Mouse (Mus musculus) G1E (cell line): ENCODE results near the gene Pam16. TPM values are rescaled to one million over a fixed set of nuclear protein-coding genes. Genes with fewer than 3 reads are reported as not detected.
A peak's percentile ranks its signal among the peaks of the same experiment; 100 is the strongest.

Source experiments
- ATAC-seq: 2 replicates; pipeline ENCODE4 v1.8.0; 2016; ENCODE audit warnings: mild to moderate bottlenecking; ENCODE audit not compliant: insufficient number of reproducible peaks, poor library complexity, low FRiP score, severe bottlenecking; ENCODE audit errors: extremely low read depth
- DNase-seq: peaks from one replicate; pipeline ENCODE4 v3.0.0; 2012; ENCODE audit warnings: low spot score
- H3K27me3 ChIP-seq: 2 replicates; pipeline ENCODE4 v1.6.1; 2012; ENCODE audit warnings: mild to moderate bottlenecking, low read length, inconsistent platforms; ENCODE audit not compliant: insufficient read depth
- H3K36me3 ChIP-seq: replicated peaks from 2 replicates; pipeline ENCODE3; 2012; ENCODE audit warnings: mild to moderate bottlenecking, inconsistent platforms
- H3K4me1 ChIP-seq: 2 replicates; pipeline ENCODE4 v1.6.1; 2012; ENCODE audit warnings: low read depth, low read length, inconsistent platforms, mixed read lengths; ENCODE audit not compliant: insufficient read depth
- H3K4me3 ChIP-seq: 2 replicates; pipeline ENCODE4 v1.5.1; 2012; ENCODE audit warnings: low read depth, mild to moderate bottlenecking, inconsistent platforms, low read length, moderate library complexity, mixed read lengths
- H3K9me3 ChIP-seq: replicated peaks from 2 replicates; pipeline ENCODE4 v1.6.1; 2012; ENCODE audit warnings: inconsistent platforms
- CTCF ChIP-seq: IDR thresholded peaks from 2 replicates; pipeline ENCODE4 v1.5.1; 2012; ENCODE audit warnings: low read depth, low read length, inconsistent platforms, mixed read lengths
- POLR2AphosphoS5 ChIP-seq: IDR thresholded peaks from 2 replicates; pipeline ENCODE4 v1.6.1; 2012; ENCODE audit warnings: low read depth, low read length, inconsistent platforms; ENCODE audit not compliant: insufficient replicate concordance
- polyA plus RNA-seq: library from polyadenylated mRNA; stranded (reverse); fragments of >175 nt; gene quantifications from 2 replicates; pipeline ENCODE4 v1.2.3, GENCODE M21; 2012
- total RNA-seq, 2 experiments: library from RNA; stranded (forward) in 1 of 2; stranded (reverse) in 1 of 2; fragments of 200-1000 nt in 1 of 2; fragments of >200 nt in 1 of 2; fragmentation: Nextera tagmentation in 1 of 2; gene quantifications; 2 replicates each; pipeline ENCODE4 v1.2.3; 2014 to 2017

Gene Pam16
- total and polyA plus RNA-seq, 3 experiments = 35.3 to 65.3 (median 41.7) TPM

GRCm38 (mm10) chr16:4567912-4568311 lies 56.9 kb downstream of the Pam16 start:
- TF ChIP-seq POLR2AphosphoS5 (no peak), CTCF (peak; percentile 69)
- Histone ChIP-seq H3K4me1 (peaks cover 18% of the 10 kb centered on the region), H3K27me3 (peaks cover 48% of the 10 kb centered on the region), H3K36me3 (no peaks in the 10 kb centered on the region), H3K4me3 (no peak overlapping the region), H3K9me3 (no peaks in the 10 kb centered on the region)
- ATAC-seq (no peak), DNase-seq (peak; percentile 49)

Other genes with a start within 250 kb of the Pam16 start
- gene Adcy9, start 204.5 kb downstream of the Pam16 start, total RNA-seq (2014; fragmentation: Nextera tagmentation) = 0.73 and 0.83 TPM in 2 replicates
- 2.1 and 2.3 TPM in 2 replicates for gene Adcy9, start 204.5 kb downstream of the Pam16 start, total RNA-seq (2017)
- 0.41 and 0.47 TPM in 2 replicates for gene Adcy9, start 204.5 kb downstream of the Pam16 start, polyA plus RNA-seq
- gene Srl, start 83.2 kb downstream of the Pam16 start, total RNA-seq (2014; fragmentation: Nextera tagmentation) = 5.9 and 8.6 TPM in 2 replicates
- 5.3 and 8.5 TPM in 2 replicates for gene Srl, start 83.2 kb downstream of the Pam16 start, total RNA-seq (2017)
- gene Srl, start 83.2 kb downstream of the Pam16 start, polyA plus RNA-seq = 2.3 and 3.5 TPM in 2 replicates
- gene Tfap4, start 65.1 kb downstream of the Pam16 start, total RNA-seq (2014; fragmentation: Nextera tagmentation) = 46.3 and 69.0 TPM in 2 replicates
- 23.2 and 26.0 TPM in 2 replicates for gene Tfap4, start 65.1 kb downstream of the Pam16 start, total RNA-seq (2017)
- 81.1 and 87.0 TPM in 2 replicates for gene Tfap4, start 65.1 kb downstream of the Pam16 start, polyA plus RNA-seq
- 2.6 and 2.8 TPM in 2 replicates for gene Glis2, start 30.3 kb downstream of the Pam16 start, total RNA-seq (2014; fragmentation: Nextera tagmentation)
- gene Glis2, start 30.3 kb downstream of the Pam16 start, total RNA-seq (2017) = 1.0 and 1.2 TPM in 2 replicates
- gene Glis2, start 30.3 kb downstream of the Pam16 start, polyA plus RNA-seq = 2.6 and 3.0 TPM in 2 replicates
- 0.30 TPM in 1 of 2 replicates, not detected in the other for gene Vasn, start 15.0 kb upstream of the Pam16 start, total RNA-seq (2014; fragmentation: Nextera tagmentation)
- gene Vasn, start 15.0 kb upstream of the Pam16 start, total RNA-seq (2017) = 0.05 and 0.12 TPM in 2 replicates
- gene Vasn, start 15.0 kb upstream of the Pam16 start, polyA plus RNA-seq = 0.03 and 0.04 TPM in 2 replicates
- gene Dnaja3, start 15.0 kb upstream of the Pam16 start, total RNA-seq (2014; fragmentation: Nextera tagmentation) = 53.1 and 56.1 TPM in 2 replicates
- 63.5 and 73.2 TPM in 2 replicates for gene Dnaja3, start 15.0 kb upstream of the Pam16 start, total RNA-seq (2017)
- gene Dnaja3, start 15.0 kb upstream of the Pam16 start, polyA plus RNA-seq = 23.9 and 33.1 TPM in 2 replicates
- 74.9 and 94.3 TPM in 2 replicates for gene Coro7, start 54.8 kb upstream of the Pam16 start, total RNA-seq (2014; fragmentation: Nextera tagmentation)
- gene Coro7, start 54.8 kb upstream of the Pam16 start, total RNA-seq (2017) = 33.0 and 34.8 TPM in 2 replicates
- 159 and 205 TPM in 2 replicates for gene Coro7, start 54.8 kb upstream of the Pam16 start, polyA plus RNA-seq
- 32.9 and 33.3 TPM in 2 replicates for gene Nmral1, start 94.4 kb upstream of the Pam16 start, total RNA-seq (2014; fragmentation: Nextera tagmentation)
- 33.8 and 34.8 TPM in 2 replicates for gene Nmral1, start 94.4 kb upstream of the Pam16 start, total RNA-seq (2017)
- gene Nmral1, start 94.4 kb upstream of the Pam16 start, polyA plus RNA-seq = 7.3 and 13.0 TPM in 2 replicates
- 43.0 and 60.0 TPM in 2 replicates for gene Hmox2, start 101.4 kb upstream of the Pam16 start, total RNA-seq (2014; fragmentation: Nextera tagmentation)
- 31.0 and 37.2 TPM in 2 replicates for gene Hmox2, start 101.4 kb upstream of the Pam16 start, total RNA-seq (2017)
- 1.9 and 2.3 TPM in 2 replicates for gene Hmox2, start 101.4 kb upstream of the Pam16 start, polyA plus RNA-seq
- gene Cdip1, start 165.3 kb upstream of the Pam16 start, total RNA-seq (2014; fragmentation: Nextera tagmentation) = 12.6 and 16.2 TPM in 2 replicates
- gene Cdip1, start 165.3 kb upstream of the Pam16 start, total RNA-seq (2017) = 11.4 and 12.0 TPM in 2 replicates
- gene Cdip1, start 165.3 kb upstream of the Pam16 start, polyA plus RNA-seq = 25.5 and 31.9 TPM in 2 replicates
- gene 4930562C15Rik, start 210.4 kb upstream of the Pam16 start, total RNA-seq (2014; fragmentation: Nextera tagmentation) = not detected in 2 replicates
- gene 4930562C15Rik, start 210.4 kb upstream of the Pam16 start, total RNA-seq (2017) = 0.06 and 0.16 TPM in 2 replicates
- not detected in 2 replicates for gene 4930562C15Rik, start 210.4 kb upstream of the Pam16 start, polyA plus RNA-seq